ENCODE assay signal across 8 mouse cellular contexts in genomic region chr17:24527723-24528559, GRCm38 (mm10). TPM values are rescaled to one million over a fixed set of nuclear protein-coding genes. Genes with fewer than 3 reads are reported as not detected.
A peak's percentile ranks its signal among the peaks of the same experiment; 100 is the strongest.
DNase-seq lines count a peak whose midpoint lies in the region; ATAC-seq and TF ChIP-seq lines count a peak whose summit lies in the region.

TSS of gene Traf7 (minus strand) at chr17:24527938.

- peak within 1 kb of the TSS; percentile 92 for H3K27ac ChIP-seq in forebrain, embryonic 16.5 days (ENCODE audit: low read length)
- H3K27ac ChIP-seq in layer of hippocampus, adult 2 months = peak within 1 kb of the TSS; percentile 91
- H3K27ac ChIP-seq in lung, embryonic 14.5 days (ENCODE audit: low read depth) = peak within 1 kb of the TSS; percentile 84
- peak within 1 kb of the TSS; percentile 67 for H3K27ac ChIP-seq in olfactory bulb, adult 2 months (ENCODE audit: insufficient read depth, low read depth, low read length)
- H3K27ac ChIP-seq in thymus, adult 2 months (ENCODE audit: control insufficient read depth, insufficient read depth, low read length) = peak within 1 kb of the TSS; percentile 54

- no peak for TF ChIP-seq CTCF in G1E (IDR thresholded peaks at IDR 0.05; ENCODE audit: low read depth, low read length)
- no peak for TF ChIP-seq CTCF in layer of hippocampus, adult 2 months (conservative IDR thresholded peaks at IDR 0.05)
- TF ChIP-seq CTCF in lung, embryonic 14.5 days (IDR thresholded peaks at IDR 0.05; ENCODE audit: low read depth) = no peak
- no peak for TF ChIP-seq CTCF in olfactory bulb, adult 2 months (IDR thresholded peaks at IDR 0.05; ENCODE audit: insufficient read depth, low read depth, low read length)
- no peak for TF ChIP-seq CTCF in thymus, adult 2 months (IDR thresholded peaks at IDR 0.05; ENCODE audit: borderline replicate concordance, control insufficient read depth, extremely low read depth, insufficient read depth, low read length, poor library complexity)

- peak within 1 kb of the TSS; percentile 97 for H3K9ac ChIP-seq in forebrain, embryonic 16.5 days (replicated peaks; ENCODE audit: low read depth, low read length)
- peak within 1 kb of the TSS; percentile 80 for H3K9ac ChIP-seq in lung, embryonic 14.5 days

- peak; percentile 67 for TF ChIP-seq POLR2A in olfactory bulb, adult 2 months (IDR thresholded peaks at IDR 0.05; ENCODE audit: insufficient read depth, low read depth, low read length)
- no peak; the same call in 1 of the 2 replicates for TF ChIP-seq POLR2A in thymus, adult 2 months (IDR thresholded peaks at IDR 0.05; ENCODE audit: control insufficient read depth, extremely low read depth, insufficient read depth, low read length, poor library complexity)

- H3K4me1 ChIP-seq in G1E (ENCODE audit: insufficient read depth, low read depth, low read length) = peaks cover 61% of the 10 kb centered on the region
- peaks cover 49% of the 10 kb centered on the region for H3K4me1 ChIP-seq in forebrain, embryonic 16.5 days (replicated peaks; ENCODE audit: control insufficient read depth, insufficient read depth, low read length)
- H3K4me1 ChIP-seq in lung, embryonic 14.5 days (ENCODE audit: insufficient read depth) = peaks cover 12% of the 10 kb centered on the region
- peaks cover 16% of the 10 kb centered on the region for H3K4me1 ChIP-seq in olfactory bulb, adult 2 months (ENCODE audit: control insufficient read depth, insufficient read depth, low read length)
- peaks cover 18% of the 10 kb centered on the region for H3K4me1 ChIP-seq in thymus, adult 2 months (replicated peaks; ENCODE audit: control insufficient read depth, insufficient read depth, low read length)

- WGBS in forebrain, embryonic 16.5 days = under 1% methylated on average over 40 of the region's 40 CpGs
- under 1% methylated on average over 40 of the region's 40 CpGs for WGBS in lung, embryonic 14.5 days
- WGBS in olfactory bulb, adult 2 months = 1% methylated on average over 40 of the region's 40 CpGs
- WGBS in thymus, adult 2 months = under 1% methylated on average over 40 of the region's 40 CpGs

- peaks cover 65% of the 10 kb centered on the region for H3K36me3 ChIP-seq in G1E (replicated peaks)
- H3K36me3 ChIP-seq in forebrain, embryonic 16.5 days (ENCODE audit: control insufficient read depth, insufficient read depth) = no peaks in the 10 kb centered on the region
- peaks cover 32% of the 10 kb centered on the region for H3K36me3 ChIP-seq in lung, embryonic 14.5 days (ENCODE audit: insufficient read depth)
- no peaks in the 10 kb centered on the region for H3K36me3 ChIP-seq in thymus, adult 2 months (ENCODE audit: control insufficient read depth, insufficient read depth, low read length)

- H3K4me2 ChIP-seq in forebrain, embryonic 16.5 days (ENCODE audit: low read length) = peak within 1 kb of the TSS; percentile 88
- H3K4me2 ChIP-seq in lung, embryonic 14.5 days = peak within 1 kb of the TSS; percentile 89

- peak; percentile 100 for DNase-seq in G1E (ENCODE audit: low spot score)
- DNase-seq in cerebellum, adult 18-20 months = peak; percentile 92 to 98
- DNase-seq in heart, postnatal 36 days = peak; percentile 87 to 88
- peak; percentile 91 to 99 for DNase-seq in layer of hippocampus, adult 2 months (ENCODE audit: low spot score in 2 of 2)
- peak; percentile 99 for DNase-seq in lung, embryonic 14.5 days
- DNase-seq in thymus, adult 2 months = peak; percentile 92

- peak; percentile 90 for ATAC-seq in G1E (ENCODE audit: extremely low read depth, insufficient number of reproducible peaks, low FRiP score, poor library complexity, severe bottlenecking)
- ATAC-seq in forebrain, embryonic 16.5 days = peak; percentile 98
- peak; percentile 96 for ATAC-seq in lung, embryonic 14.5 days (ENCODE audit: insufficient read depth)

- peak within 1 kb of the TSS; percentile 90 for H3K4me3 ChIP-seq in G1E (ENCODE audit: low read depth, low read length)
- H3K4me3 ChIP-seq in forebrain, embryonic 16.5 days (replicated peaks; ENCODE audit: low read length) = peak within 1 kb of the TSS; percentile 98
- peak within 1 kb of the TSS; percentile 95 for H3K4me3 ChIP-seq in layer of hippocampus, adult 2 months
- H3K4me3 ChIP-seq in lung, embryonic 14.5 days (ENCODE audit: low read depth, low read length) = peak within 1 kb of the TSS; percentile 75
- peak within 1 kb of the TSS; percentile 79 for H3K4me3 ChIP-seq in olfactory bulb, adult 2 months (ENCODE audit: insufficient read depth, low read depth, low read length)
- peak within 1 kb of the TSS; percentile 94 for H3K4me3 ChIP-seq in thymus, adult 2 months (ENCODE audit: control insufficient read depth, insufficient read depth, low read length)

- H3K27me3 ChIP-seq in G1E (ENCODE audit: insufficient read depth, low read length) = peaks cover 1% of the 10 kb centered on the region; the same call in 1 of the 2 replicates
- no peaks in the 10 kb centered on the region for H3K27me3 ChIP-seq in forebrain, embryonic 16.5 days (replicated peaks; ENCODE audit: control insufficient read depth, insufficient read depth, low read length)
- H3K27me3 ChIP-seq in lung, embryonic 14.5 days (ENCODE audit: insufficient read depth, low read length) = no peaks in the 10 kb centered on the region
- no peaks in the 10 kb centered on the region for H3K27me3 ChIP-seq in thymus, adult 2 months (ENCODE audit: control insufficient read depth, insufficient read depth, low read length)

- H3K9me3 ChIP-seq in G1E (replicated peaks) = no peaks in the 10 kb centered on the region
- H3K9me3 ChIP-seq in forebrain, embryonic 16.5 days (ENCODE audit: control insufficient read depth, low read length) = no peaks in the 10 kb centered on the region
- no peaks in the 10 kb centered on the region for H3K9me3 ChIP-seq in lung, embryonic 14.5 days (ENCODE audit: low read depth, low read length)

- intact Hi-C loops in heart, postnatal 36 days (cut with DNase I) = no loop called here

RNA-seq across cellular contexts. Expression of gene Traf7, which starts in this region (rescaled TPM):
- total RNA-seq in G1E (2014; fragmentation: Nextera tagmentation) (62.8 and 70.6 TPM in 2 replicates), G1E (2017) (81.7 and 103 TPM in 2 replicates)
- 153 and 198 TPM in 2 replicates for polyA plus RNA-seq in G1E (2012)
- 108 and 121 TPM in 2 replicates for polyA plus RNA-seq in forebrain, embryonic 16.5 days (2015; fragmentation: Nextera tagmentation; extraction: Ambion mirVana)
- 10 to 100 TPM; 45.7 to 51.6 TPM for total RNA-seq in heart, postnatal 36 days (2021)
- 10 to 100 TPM; 87.9 to 95.5 TPM for total RNA-seq in layer of hippocampus, adult 2 months (2021)
- 103 and 106 TPM in 2 replicates for polyA plus RNA-seq in lung, embryonic 14.5 days (2014; fragmentation: Nextera tagmentation; extraction: Ambion mirVana)
- not detected in 2 replicates for polyA plus RNA-seq in olfactory bulb, adult 2 months (2012; ENCODE audit: insufficient read depth, insufficient read length, low replicate concordance, missing spikeins)
- polyA plus RNA-seq in thymus, adult 2 months (2012; rRNA removed) = 339 and 362 TPM in 2 replicates

Comparison
In these comparisons a context has a peak if more than half of its experiments do, and no peak if none do; other contexts are left out.
1. Peak in every context shown above with its lines: DNase-seq, ATAC-seq, H3K4me3 ChIP-seq and H3K27ac ChIP-seq.